Mouse (Mus musculus): ENCODE results near the gene Crlf1.
A peak's percentile ranks its signal among the peaks of the same experiment; 100 is the strongest.
"Not testable (repeated sequence)": the region's sequence is repeated elsewhere in the genome, so short reads cannot be mapped to it uniquely, and the experiment has no call there.

Gene Crlf1

DNA sequence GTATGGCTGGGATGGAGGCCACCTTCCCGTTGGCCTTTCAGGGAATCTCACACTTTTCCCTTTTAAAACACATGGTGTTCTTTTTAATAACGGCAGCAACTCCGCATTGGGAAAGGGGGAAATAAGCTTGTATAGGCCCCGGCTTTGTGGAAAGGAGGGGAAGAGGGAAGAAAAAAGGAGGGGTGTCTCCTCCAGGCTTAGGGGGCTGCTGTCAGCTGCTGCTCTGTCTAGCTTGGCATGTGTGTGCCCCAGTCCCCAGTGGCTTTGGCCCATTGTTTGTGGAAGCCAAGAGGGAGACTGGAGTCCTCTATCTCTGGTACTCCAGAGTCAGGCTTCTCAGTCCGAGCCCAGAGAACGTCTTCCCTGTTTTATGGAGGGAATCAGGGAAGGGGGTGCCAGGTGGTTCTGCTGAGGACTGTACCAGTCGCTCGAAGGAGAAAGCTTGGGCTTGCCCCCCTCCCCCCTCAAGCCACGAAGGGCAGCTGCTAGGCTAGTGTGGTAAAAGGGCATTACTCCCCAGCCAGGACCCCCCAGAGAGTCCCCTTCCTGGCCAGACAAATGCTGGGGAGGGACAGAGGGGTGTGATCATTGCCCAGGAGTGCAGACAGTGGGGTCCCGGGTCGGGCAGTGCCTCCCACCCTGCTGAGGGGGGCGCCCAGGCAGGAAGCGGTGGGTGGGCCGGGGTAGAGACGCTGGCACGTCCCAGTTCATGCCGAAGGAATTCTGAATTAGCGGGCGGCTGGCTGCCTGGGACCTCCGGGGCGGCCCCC, 2.2 kb downstream of the Crlf1 start:
- DNase-seq (ENCODE audit: low read depth, low spot score): no peak

DNA sequence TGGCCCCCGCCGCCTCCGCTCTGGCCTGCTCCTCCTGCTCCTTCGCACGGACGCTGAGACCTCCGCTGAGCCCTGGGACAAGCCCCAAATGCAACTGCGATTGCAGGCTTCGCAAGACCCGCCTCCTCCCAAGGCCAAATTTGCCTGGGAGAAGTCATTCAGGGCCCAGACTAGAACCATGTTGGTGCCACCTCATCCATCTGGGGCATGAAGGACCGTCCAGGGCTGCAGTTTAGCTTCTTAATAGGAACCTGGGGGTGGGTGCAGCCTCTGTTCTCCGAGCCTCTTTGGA, 2.8 kb downstream of the Crlf1 start:
- DNase-seq (ENCODE audit: low read depth, low spot score): no peak

DNA sequence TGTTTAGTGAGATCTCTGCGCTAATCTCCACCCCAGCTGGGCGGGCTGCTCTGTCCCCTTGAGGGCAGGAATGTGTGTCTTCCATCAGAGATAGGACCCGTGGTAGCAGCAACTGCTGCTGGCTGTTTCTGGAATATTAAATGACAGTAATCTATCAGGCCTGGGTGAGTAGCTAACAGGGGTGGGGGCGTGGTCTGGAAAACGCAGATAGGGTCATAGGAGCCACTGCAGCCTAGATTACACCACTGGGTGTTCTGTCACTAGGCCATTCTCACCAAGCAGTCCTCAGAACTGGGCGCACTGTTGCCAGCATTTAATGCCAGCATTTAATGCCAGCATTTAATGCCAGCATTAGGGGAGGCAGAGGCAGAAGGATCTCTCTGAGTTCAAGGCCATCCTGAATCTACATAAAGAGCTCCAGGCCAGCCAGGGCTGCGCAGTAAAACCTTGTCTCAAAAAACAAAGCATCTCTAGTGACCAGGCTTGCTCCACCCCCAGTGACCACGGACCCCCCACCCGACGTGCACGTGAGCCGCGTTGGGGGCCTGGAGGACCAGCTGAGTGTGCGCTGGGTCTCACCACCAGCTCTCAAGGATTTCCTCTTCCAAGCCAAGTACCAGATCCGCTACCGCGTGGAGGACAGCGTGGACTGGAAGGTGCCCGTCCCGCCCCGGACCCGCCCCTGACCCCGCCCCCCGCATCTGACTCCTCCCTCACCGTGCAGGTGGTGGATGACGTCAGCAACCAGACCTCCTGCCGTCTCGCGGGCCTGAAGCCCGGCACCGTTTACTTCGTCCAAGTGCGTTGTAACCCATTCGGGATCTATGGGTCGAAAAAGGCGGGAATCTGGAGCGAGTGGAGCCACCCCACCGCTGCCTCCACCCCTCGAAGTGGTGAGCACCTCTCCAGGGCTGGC, 7.7 kb downstream of the Crlf1 start:
- no peak for DNase-seq (ENCODE audit: low read depth, low spot score)

DNA sequence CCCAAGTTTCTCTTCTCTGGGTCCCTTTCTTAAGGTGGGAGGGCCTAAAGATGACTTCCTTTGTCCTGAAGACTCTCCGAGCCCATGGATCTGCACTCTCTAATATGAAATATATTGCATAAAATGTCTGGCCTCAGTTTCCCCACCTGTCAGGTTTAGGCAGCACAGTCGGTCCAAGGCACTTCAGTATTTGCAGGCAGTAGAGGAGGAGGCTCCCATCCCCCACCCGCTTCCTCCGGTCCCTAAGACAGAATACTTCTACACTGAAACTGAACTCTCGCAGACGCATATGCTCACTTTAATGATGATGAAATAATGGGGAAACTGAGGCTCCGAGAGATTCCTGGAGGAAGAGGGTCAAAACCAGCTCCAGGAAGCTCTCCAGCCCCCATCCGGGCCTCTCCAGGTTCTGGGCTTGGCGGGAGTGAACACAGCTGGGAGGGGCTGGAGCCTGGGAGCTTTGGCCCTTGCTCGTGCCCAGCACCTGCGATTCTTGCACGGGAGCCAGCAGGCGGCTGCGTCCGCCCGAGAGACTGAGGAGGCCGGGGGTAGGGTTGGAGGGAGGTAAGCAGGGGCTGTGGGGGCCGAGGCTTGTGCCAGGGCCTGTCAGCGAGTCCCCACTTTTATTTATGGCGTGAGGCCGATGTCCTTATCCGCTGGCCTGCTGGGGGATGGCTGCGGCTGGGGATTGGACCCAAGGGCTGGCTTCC, 9.0 kb downstream of the Crlf1 start:
- no peak for DNase-seq (ENCODE audit: low read depth, low spot score)

- no peak for DNase-seq (ENCODE audit: low read depth, low spot score)
Measured at GRCm38 (mm10) chr8:70502540-70502939, 9.6 kb downstream of the Crlf1 start.

GRCm38 (mm10) chr8:70503062-70503750, 10.2 kb downstream of the Crlf1 start:
- peak; percentile 77 for DNase-seq (ENCODE audit: low read depth, low spot score)

DNA sequence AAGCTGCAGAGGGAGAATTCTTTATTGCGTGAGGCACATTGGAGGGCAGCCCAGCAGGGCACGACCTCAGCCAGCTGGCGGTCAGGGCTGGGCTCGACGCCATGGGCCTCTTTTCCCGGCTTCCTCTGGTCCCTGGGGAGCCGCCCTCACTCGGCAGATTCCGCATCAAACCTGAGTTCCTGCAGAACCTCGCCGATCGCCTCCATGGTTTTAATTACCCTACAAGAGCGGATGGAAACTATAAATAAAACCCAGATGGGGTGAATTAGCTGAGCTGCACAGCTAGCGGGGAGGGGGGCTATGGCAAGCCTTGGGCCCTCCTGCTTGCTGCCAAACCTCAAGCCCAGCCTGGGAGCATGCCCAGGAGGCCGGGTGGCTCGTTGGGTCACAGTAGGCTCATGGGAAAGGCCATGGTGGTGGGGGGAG, 11.3 kb downstream of the Crlf1 start:
- DNase-seq (ENCODE audit: low read depth, low spot score): peak; percentile 88

GRCm38 (mm10) chr8:70504851-70505250, 11.9 kb downstream of the Crlf1 start:
- DNase-seq (ENCODE audit: low read depth, low spot score): peak; percentile 86

- no peak for DNase-seq (ENCODE audit: low read depth, low spot score)
Measured at GRCm38 (mm10) chr8:70505698-70506327, 12.9 kb downstream of the Crlf1 start.

GRCm38 (mm10) chr8:70506328-70507026, 13.5 kb downstream of the Crlf1 start, which contains the start of gene Rex1bd:
Rex1bd (minus strand) TSS chr8:70506752.
- DNase-seq (ENCODE audit: low read depth, low spot score): peak; percentile 93

DNA sequence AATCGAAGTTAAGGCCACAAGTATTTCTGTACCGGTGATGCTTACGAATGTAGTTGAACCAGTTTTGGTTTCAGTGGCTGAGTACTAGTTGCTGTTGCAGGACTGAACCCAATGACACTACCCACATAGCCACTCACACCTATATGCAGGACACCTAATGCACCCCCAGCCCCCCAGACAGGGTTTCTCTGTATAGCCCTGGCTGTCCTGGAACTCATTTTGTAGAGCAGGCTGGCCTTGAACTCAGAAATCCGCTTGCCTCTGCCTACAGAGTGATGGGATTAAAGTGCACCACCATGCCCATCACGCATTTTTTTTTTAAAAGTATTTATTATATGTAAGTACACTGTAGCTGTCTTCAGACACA, 14.1 kb downstream of the Crlf1 start:
- no peak for DNase-seq (ENCODE audit: low read depth, low spot score)

- DNase-seq (ENCODE audit: low read depth, low spot score): no peak
Measured at GRCm38 (mm10) chr8:70509281-70509952, 16.5 kb downstream of the Crlf1 start.

DNA sequence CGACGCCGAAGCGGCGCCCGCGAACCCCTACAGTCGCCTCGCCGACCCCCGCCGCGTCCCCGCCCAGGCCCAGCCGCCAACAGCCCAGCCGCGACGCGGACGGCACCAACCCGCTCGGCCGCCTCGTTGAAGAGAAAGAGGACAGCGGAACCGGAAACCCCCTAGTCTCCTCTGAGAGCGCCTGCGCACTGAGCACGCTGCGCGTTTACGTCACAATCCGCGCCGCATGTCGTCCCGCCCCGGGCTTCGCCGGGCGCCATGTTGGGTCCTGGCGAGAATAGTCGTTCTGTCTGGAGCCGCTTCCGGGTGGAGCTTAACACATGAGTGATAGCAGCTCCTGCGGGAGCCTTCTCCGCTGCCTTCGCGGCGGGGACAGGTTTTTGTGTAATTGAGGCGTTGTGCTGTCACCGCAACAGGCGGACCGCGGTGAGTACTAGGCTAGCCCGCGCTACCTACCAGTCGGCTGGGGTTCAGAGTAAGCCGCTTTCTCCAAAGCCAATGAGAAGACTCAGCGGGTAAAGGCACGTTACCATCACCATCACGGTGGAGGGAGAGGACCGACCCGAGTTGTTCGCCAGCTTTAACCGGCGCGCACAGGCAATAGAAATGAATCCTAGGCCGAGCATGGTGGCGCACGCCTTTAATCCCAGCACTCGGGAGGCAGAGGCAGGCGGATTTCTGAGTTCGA, 17.4 kb downstream of the Crlf1 start, which contains the start of gene Uba52:
Gene Uba52, minus strand, starts transcription at position 574 of the 688 bp plus-strand sequence.
- DNase-seq (ENCODE audit: low read depth, low spot score): peak; percentile 98

- not testable (repeated sequence) for DNase-seq (ENCODE audit: low read depth, low spot score)
Measured at GRCm38 (mm10) chr8:70511174-70511573, 18.2 kb downstream of the Crlf1 start.

DNA sequence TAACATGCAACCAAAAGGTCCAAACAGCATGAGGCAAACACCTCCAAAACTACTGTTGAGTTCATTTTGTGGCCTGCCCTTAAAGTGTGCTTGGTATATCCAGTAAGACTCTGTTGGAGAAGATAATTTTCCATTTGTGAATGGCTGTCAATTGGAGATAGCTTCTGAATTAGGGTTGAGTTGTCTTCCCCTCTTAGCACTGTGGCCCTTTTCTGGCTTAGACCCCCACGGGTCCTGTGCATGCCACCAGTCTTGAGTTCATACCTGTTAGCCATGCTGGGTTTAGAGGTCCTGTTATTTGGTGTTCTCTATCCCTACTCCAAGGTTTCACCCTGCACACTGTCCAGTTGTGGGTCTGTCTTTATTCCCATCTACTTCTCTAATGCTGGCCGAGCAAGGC, 18.8 kb downstream of the Crlf1 start:
- DNase-seq (ENCODE audit: low read depth, low spot score): no peak

DNA sequence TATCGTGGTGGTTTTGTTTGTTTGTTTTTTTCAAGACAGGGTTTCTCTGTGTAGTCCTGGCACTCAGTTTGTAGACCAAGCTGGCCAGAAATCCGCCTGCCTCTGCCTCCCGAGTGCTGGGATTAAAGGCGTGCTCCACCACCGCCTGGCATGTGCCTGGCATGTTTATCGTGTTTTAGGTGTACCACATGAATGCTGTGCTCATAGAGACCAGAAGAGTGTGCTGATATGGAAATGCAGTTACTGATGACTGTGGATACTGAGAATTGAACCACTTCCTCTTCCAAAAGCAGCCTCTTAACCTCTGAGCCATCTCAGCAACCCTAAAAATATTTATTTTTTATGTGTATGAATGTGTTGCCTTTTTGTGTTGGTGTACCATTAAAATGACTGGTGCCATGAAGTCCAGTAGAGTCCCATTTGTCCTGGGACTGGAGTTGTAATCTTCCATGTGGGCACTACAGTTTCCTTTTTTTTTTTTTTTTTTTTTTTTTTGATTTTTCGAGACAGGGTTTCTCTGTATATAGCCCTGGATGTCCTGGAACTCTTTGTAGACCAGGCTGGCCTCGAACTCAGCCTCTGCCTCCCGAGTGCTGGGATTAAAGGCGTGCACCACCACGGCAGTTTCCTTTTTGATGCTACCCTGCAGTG, 19.4 kb downstream of the Crlf1 start:
- no peak for DNase-seq (ENCODE audit: low read depth, low spot score)

- no peak for DNase-seq (ENCODE audit: low read depth, low spot score)
Measured at GRCm38 (mm10) chr8:70513441-70513840, 20.5 kb downstream of the Crlf1 start.

DNA sequence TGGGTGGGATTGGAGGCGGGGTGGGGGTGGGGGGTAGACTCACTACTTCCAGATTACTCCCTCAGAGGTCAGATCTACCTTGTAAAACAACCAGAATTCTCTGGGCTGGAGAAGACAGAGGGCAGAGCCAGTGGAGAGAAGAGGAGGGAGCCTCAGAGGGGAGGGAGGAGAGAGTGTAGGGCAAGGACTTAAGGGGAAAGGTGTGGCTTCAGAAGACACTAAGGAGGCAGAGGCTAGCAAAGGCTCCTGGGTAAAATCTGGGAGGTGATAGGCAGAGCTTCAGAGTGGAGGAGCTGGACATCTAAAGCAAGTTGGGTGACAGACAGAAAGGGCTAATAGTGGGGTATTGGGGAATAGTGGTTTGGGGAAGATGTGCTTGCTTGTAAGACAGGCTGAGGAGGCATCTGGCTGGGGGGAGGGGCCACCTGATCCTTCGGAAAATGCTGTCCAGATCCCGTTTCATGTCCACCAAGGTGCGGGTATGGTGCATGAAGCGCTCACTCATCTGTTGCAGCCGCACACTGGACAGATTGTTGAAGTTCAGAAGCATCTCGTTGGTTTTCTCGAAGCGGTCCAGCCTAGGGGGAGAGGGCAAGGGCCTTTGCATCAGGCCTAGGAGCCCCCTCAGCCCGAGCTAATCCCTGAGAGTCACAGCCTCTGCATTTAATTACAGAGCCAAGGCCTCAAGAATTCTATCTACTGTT, 25.1 kb downstream of the Crlf1 start:
- DNase-seq (ENCODE audit: low read depth, low spot score): no peak

All from forelimb bud, embryonic 11.5 days (tissue).